Mouse (Mus musculus) left cerebral cortex, adult 11 months (tissue): ENCODE measurements around the gene Atxn2.

Experiments
- DNase-seq: peaks from one replicate; pipeline ENCODE4 v3.0.0; 2022; ENCODE audit warnings: low spot score

Atxn2 gene

GRCm38 (mm10) chr5:121816611-121817010 lies 105.5 kb downstream of the Atxn2 start:
- no peak for DNase-seq

GRCm38 (mm10) chr5:121817551-121817950 lies 106.4 kb downstream of the Atxn2 start:
- DNase-seq = no peak

- no peak for DNase-seq
Observed at GRCm38 (mm10) chr5:121818401-121818800, 107.3 kb downstream of the Atxn2 start.

- no peak for DNase-seq
Observed at GRCm38 (mm10) chr5:121818862-121819261, 107.7 kb downstream of the Atxn2 start.

GRCm38 (mm10) chr5:121819559-121819958 lies 108.4 kb downstream of the Atxn2 start:
- no peak for DNase-seq

GRCm38 (mm10) chr5:121820161-121820560 lies 109.0 kb downstream of the Atxn2 start:
- DNase-seq = no peak

GRCm38 (mm10) chr5:121820657-121821056 lies 109.5 kb downstream of the Atxn2 start:
- DNase-seq = no peak

GRCm38 (mm10) chr5:121821116-121821515 lies 110.0 kb downstream of the Atxn2 start:
- no peak for DNase-seq

- no peak for DNase-seq
Observed at GRCm38 (mm10) chr5:121821552-121821951, 110.4 kb downstream of the Atxn2 start.

- no peak for DNase-seq
Observed at GRCm38 (mm10) chr5:121822786-121823505, 111.8 kb downstream of the Atxn2 start.

GRCm38 (mm10) chr5:121823668-121824067 lies 112.5 kb downstream of the Atxn2 start:
- DNase-seq = no peak

GRCm38 (mm10) chr5:121824121-121824520 lies 113.0 kb downstream of the Atxn2 start:
- no peak for DNase-seq

GRCm38 (mm10) chr5:121825606-121826005 lies 114.5 kb downstream of the Atxn2 start:
- DNase-seq = no peak

- DNase-seq = no peak
Observed at GRCm38 (mm10) chr5:121827876-121828275, 116.7 kb downstream of the Atxn2 start.

- DNase-seq = no peak
Observed at GRCm38 (mm10) chr5:121828491-121829432, 117.6 kb downstream of the Atxn2 start.

- no peak for DNase-seq
Observed at GRCm38 (mm10) chr5:121831002-121831601, 120.0 kb downstream of the Atxn2 start.

GRCm38 (mm10) chr5:121832376-121833155 lies 121.4 kb downstream of the Atxn2 start:
- no peak for DNase-seq

- no peak for DNase-seq
Observed at GRCm38 (mm10) chr5:121833159-121833558, 122.0 kb downstream of the Atxn2 start.

GRCm38 (mm10) chr5:121833572-121834240 lies 122.6 kb downstream of the Atxn2 start:
- DNase-seq = no peak

- DNase-seq = no peak
Observed at GRCm38 (mm10) chr5:121834241-121834606, 123.1 kb downstream of the Atxn2 start.

- no peak for DNase-seq
Observed at GRCm38 (mm10) chr5:121834991-121835747, 124.0 kb downstream of the Atxn2 start.
